Mouse (Mus musculus): ENCODE results near the gene Slc44a4.
"Not testable (repeated sequence)": the region's sequence is repeated elsewhere in the genome, so short reads cannot be mapped to it uniquely, and the experiment has no call there.

The Slc44a4 gene

GRCm38 (mm10) chr17:34962841-34963240 is 48.6 kb downstream of the Slc44a4 start:
- DNase-seq = no peak

GRCm38 (mm10) chr17:34964640-34965049 is 50.4 kb downstream of the Slc44a4 start:
- DNase-seq = no peak

- DNase-seq = no peak
Measured at GRCm38 (mm10) chr17:34965627-34966026, 51.4 kb downstream of the Slc44a4 start.

GRCm38 (mm10) chr17:34969822-34970221 is 55.6 kb downstream of the Slc44a4 start, which contains the start of gene Gm20481:
TSS of gene Gm20481 (plus strand) at chr17:34969912.
- DNase-seq = not testable (repeated sequence)

- not testable (repeated sequence) for DNase-seq
Measured at GRCm38 (mm10) chr17:34970850-34971249, 56.6 kb downstream of the Slc44a4 start.

- not testable (repeated sequence) for DNase-seq
Measured at GRCm38 (mm10) chr17:34971694-34972068, 57.4 kb downstream of the Slc44a4 start.

- DNase-seq = peak; percentile 54 to 63
Measured at GRCm38 (mm10) chr17:34972069-34972749, 57.9 kb downstream of the Slc44a4 start, which contains the start of the genes Hspa1a and Hspa1l. TSS of gene Hspa1a (minus strand) at chr17:34972156. TSS of gene Hspa1l (plus strand) at chr17:34972703.

GRCm38 (mm10) chr17:34975581-34976492 is 61.6 kb downstream of the Slc44a4 start:
- DNase-seq = no peak

GRCm38 (mm10) chr17:34977000-34977399 is 62.7 kb downstream of the Slc44a4 start:
- DNase-seq = no peak

- no peak for DNase-seq
Measured at GRCm38 (mm10) chr17:34978239-34978638, 64.0 kb downstream of the Slc44a4 start.

- no peak for DNase-seq
Measured at GRCm38 (mm10) chr17:34979631-34980030, 65.4 kb downstream of the Slc44a4 start.
